Mouse (Mus musculus): ENCODE measurements around the gene Gm49510. TPM values are rescaled to one million over a fixed set of nuclear protein-coding genes. Genes with fewer than 3 reads are reported as not detected.

The Gm49510 gene
- polyA plus RNA-seq, 1 experiment: 0.04 TPM

DNA sequence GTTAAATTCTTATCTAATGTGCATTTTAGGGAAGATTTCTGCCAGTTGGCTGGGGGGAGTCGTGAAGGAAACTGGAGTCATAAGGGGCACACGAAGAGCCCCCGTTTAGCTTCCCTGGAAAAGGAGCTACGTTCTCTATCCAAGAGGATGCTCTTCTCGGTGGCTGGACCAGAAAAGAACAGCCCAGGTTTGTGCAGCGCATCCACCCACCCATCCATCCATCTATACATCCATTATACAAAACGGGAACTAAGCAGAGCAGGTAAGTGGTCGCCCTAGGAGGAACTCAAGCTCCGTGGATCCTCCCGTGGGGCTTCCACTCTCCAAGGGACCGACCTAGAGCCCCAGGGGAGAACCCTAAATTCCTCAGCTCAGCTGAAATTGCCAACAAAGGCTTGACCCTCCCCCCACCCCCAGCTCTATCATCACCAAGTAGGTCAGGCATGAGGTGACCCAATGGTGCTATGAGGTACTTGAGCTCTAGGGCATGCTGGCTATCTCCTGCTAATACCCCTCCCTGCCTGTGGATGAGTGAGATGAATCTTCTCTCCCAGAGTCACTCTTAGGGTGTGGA is 48.8 kb downstream of the Gm49510 start:
- WGBS: 8% methylated on average over 11 of the region's 11 CpGs
- Histone ChIP-seq H3K4me3 (replicated peaks; ENCODE audit: extremely low read depth, low read depth, low read length) (no peak overlapping the region), H3K4me1 (ENCODE audit: control insufficient read depth, insufficient read depth, low read length) (no peaks in the 10 kb centered on the region)
- no peak for DNase-seq
- TF ChIP-seq CTCF (IDR thresholded peaks at IDR 0.05; ENCODE audit: insufficient read depth, low read length): no peak
- no peak for TF ChIP-seq POLR2A (IDR thresholded peaks at IDR 0.05; ENCODE audit: borderline replicate concordance, extremely low read depth, low read depth, low read length)

DNA sequence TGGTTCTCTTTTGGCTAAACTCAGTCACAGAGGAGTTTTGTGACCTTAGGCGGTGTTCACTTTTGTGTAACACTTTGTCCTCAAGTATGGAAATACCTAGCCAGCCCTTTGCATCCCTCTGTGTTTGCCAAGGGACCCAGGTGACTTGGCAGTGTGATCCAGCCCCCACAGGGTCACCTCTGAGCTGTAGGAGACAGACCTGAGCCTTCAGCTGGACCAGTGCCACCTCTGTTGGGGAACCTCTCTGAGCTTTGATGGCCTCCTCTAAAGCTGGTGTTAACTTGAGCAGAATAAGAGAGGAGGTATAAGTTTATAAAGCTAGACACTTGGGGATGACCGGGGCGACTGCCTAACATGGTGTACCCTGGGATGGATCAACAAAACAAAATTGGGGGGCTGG is 49.4 kb downstream of the Gm49510 start:
- Histone ChIP-seq H3K4me3 (replicated peaks; ENCODE audit: extremely low read depth, low read depth, low read length) (no peak overlapping the region), H3K4me1 (ENCODE audit: control insufficient read depth, insufficient read depth, low read length) (no peaks in the 10 kb centered on the region)
- WGBS: 90% methylated on average over 3 of the region's 3 CpGs
- DNase-seq: no peak
- TF ChIP-seq POLR2A (IDR thresholded peaks at IDR 0.05; ENCODE audit: borderline replicate concordance, extremely low read depth, low read depth, low read length): no peak
- TF ChIP-seq CTCF (IDR thresholded peaks at IDR 0.05; ENCODE audit: insufficient read depth, low read length): no peak

DNA sequence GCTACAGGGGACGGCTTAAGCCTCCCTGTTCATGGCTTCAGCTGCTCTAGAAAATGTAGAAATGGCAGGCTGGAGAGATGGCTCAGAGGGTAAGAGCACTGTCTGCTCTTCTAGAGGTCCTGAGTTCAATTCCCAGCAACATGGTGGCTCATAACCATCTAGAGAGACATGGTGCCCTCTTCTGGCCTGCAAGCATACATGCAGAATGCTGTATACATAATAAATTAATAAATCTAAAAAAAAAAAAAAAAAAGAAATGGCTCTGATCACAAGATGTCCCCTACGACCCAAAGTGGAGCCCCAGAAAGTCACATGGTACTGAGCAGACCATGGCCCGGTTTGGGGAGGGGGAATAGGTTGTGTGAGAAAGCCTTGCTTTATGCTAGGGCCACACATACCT is 56.2 kb downstream of the Gm49510 start:
- no peak for DNase-seq
- TF ChIP-seq POLR2A (IDR thresholded peaks at IDR 0.05; ENCODE audit: borderline replicate concordance, extremely low read depth, low read depth, low read length): no peak
- TF ChIP-seq CTCF (IDR thresholded peaks at IDR 0.05; ENCODE audit: insufficient read depth, low read length): no peak
- 68% methylated on average over 3 of the region's 3 CpGs for WGBS
- no peak overlapping the region for H3K4me3 ChIP-seq (replicated peaks; ENCODE audit: extremely low read depth, low read depth, low read length)
- no peaks in the 10 kb centered on the region for H3K4me1 ChIP-seq (ENCODE audit: control insufficient read depth, insufficient read depth, low read length)

DNA sequence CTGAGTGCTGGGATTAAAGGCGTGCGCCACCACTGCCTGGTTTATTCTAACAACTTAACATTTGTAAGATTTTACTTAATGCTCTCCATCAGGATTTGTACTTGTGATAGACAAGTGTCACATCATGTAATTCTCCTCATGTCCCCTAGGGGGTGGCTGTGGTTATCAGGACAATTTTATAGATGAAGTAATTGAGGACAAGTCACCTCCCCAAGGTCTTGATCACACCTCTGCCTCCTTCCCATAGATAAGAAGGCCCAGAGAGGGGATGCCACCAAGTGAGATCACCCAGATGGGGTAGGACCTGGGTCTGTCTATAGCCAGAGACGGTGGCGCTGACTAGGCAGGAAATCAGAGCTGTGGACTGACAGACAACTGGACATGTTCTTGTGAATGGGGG is 56.9 kb downstream of the Gm49510 start:
- DNase-seq: no peak
- no peak overlapping the region for H3K4me3 ChIP-seq (replicated peaks; ENCODE audit: extremely low read depth, low read depth, low read length)
- TF ChIP-seq POLR2A (IDR thresholded peaks at IDR 0.05; ENCODE audit: borderline replicate concordance, extremely low read depth, low read depth, low read length): no peak
- TF ChIP-seq CTCF (IDR thresholded peaks at IDR 0.05; ENCODE audit: insufficient read depth, low read length): no peak
- H3K4me1 ChIP-seq (ENCODE audit: control insufficient read depth, insufficient read depth, low read length): no peaks in the 10 kb centered on the region
- 67% methylated on average over 4 of the region's 4 CpGs for WGBS

DNA sequence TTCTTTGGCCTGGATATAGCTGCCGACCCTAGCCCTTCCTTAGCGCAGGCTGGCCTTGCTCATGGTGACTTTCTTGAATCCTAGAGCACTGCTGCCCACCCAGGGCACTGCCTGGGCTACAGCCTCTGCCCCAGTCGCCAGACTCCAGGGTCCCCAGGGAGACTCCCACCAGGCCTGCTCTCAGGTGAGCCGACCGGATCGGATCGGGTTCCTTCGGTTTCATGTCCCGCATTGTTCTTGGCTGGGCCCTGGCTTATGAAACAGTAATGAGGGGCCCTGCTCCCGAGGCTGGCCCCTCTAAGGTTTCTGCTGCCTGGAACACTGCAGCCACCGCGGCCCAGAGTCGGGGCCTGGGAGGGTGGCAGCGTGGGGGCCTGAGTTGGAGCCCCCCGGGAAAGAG is 57.6 kb downstream of the Gm49510 start:
- WGBS: 61% methylated on average over 15 of the region's 15 CpGs
- Histone ChIP-seq H3K4me3 (replicated peaks; ENCODE audit: extremely low read depth, low read depth, low read length) (no peak overlapping the region), H3K4me1 (ENCODE audit: control insufficient read depth, insufficient read depth, low read length) (no peaks in the 10 kb centered on the region)
- no peak for DNase-seq
- TF ChIP-seq POLR2A (IDR thresholded peaks at IDR 0.05; ENCODE audit: borderline replicate concordance, extremely low read depth, low read depth, low read length) (no peak), CTCF (IDR thresholded peaks at IDR 0.05; ENCODE audit: insufficient read depth, low read length) (no peak)

DNA sequence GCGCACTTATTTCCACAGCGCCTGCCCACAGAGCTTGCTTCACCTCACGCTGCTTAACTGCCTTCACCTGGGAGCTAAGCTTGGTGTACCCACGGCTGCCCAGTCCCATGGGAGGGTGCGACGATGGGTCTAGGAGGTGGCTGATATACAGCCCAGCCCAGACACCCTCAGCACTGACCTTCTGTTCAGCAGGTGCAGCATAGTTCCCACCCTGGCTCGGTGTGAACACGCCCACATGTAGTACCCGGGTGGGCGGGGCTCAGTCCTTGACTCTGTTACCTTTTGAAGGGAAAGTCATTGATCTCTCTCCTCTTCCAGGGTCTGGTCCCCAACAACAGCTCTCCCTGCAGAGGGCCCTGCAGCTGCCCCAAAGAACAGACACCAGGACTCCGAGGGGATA is 60.1 kb downstream of the Gm49510 start:
- no peak overlapping the region for H3K4me3 ChIP-seq (replicated peaks; ENCODE audit: extremely low read depth, low read depth, low read length)
- 80% methylated on average over 11 of the region's 11 CpGs for WGBS
- TF ChIP-seq CTCF (IDR thresholded peaks at IDR 0.05; ENCODE audit: insufficient read depth, low read length) (no peak), POLR2A (IDR thresholded peaks at IDR 0.05; ENCODE audit: borderline replicate concordance, extremely low read depth, low read depth, low read length) (no peak)

DNA sequence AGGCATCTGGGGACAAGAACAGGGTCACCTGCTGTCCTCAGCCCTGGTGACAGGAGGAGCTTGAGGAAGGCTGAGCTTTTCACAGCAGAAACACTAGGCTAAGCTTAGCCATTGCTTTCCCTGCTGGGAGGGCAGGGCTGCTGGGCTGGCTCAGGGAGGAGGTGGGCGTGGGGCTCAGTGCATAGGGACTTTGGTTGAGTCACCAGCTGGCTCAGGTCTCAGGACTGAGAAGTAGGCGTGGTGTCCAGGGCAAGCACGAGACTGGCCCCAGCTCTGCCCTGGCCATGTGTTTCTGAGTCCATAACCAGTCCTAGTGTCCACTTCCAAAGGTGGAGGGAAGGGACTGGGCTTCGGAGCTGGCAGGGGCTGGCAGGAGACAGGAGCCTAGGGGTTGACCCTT is 60.6 kb downstream of the Gm49510 start:
- 60% methylated on average over 4 of the region's 4 CpGs for WGBS
- TF ChIP-seq POLR2A (IDR thresholded peaks at IDR 0.05; ENCODE audit: borderline replicate concordance, extremely low read depth, low read depth, low read length): no peak
- no peak for TF ChIP-seq CTCF (IDR thresholded peaks at IDR 0.05; ENCODE audit: insufficient read depth, low read length)
- no peak for DNase-seq
- Histone ChIP-seq H3K4me1 (ENCODE audit: control insufficient read depth, insufficient read depth, low read length) (0 out of 2 replicates have a peak, but pooled peaks cover 2% of the 10 kb centered on the region), H3K4me3 (replicated peaks; ENCODE audit: extremely low read depth, low read depth, low read length) (no peak overlapping the region)

More for the DNA sequence above, 60.1 kb downstream of the Gm49510 start:
- 0 out of 2 replicates have a peak, but pooled peaks cover 2% of the 10 kb centered on the region for H3K4me1 ChIP-seq (ENCODE audit: control insufficient read depth, insufficient read depth, low read length)
- no peak for DNase-seq

DNA sequence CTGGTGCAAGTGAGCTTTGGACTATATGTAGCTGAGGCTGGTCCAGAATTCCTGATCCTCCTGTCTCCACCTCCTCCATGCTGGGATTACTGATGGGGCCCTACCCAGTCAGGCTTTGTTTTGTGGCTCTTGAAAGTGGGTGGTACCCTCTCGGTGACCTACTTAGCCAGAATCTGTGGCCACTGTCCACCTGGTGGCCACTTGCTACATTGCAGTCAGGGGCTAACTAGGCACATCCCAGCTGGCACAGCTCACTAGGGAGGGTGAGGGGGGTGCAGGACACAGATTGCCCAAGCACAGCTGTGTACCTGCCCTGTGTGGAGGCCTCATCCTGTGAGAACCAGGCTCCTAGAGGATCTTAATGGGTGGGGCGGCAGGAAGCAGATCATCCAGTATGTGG is 63.4 kb downstream of the Gm49510 start:
- WGBS: 32% methylated on average over 2 of the region's 2 CpGs
- Histone ChIP-seq H3K4me3 (replicated peaks; ENCODE audit: extremely low read depth, low read depth, low read length) (no peak overlapping the region), H3K4me1 (ENCODE audit: control insufficient read depth, insufficient read depth, low read length) (0 out of 2 replicates have a peak, but pooled peaks cover 2% of the 10 kb centered on the region)
- TF ChIP-seq CTCF (IDR thresholded peaks at IDR 0.05; ENCODE audit: insufficient read depth, low read length) (peak; percentile 74), POLR2A (IDR thresholded peaks at IDR 0.05; ENCODE audit: borderline replicate concordance, extremely low read depth, low read depth, low read length) (no peak)
- peak; percentile 62 for DNase-seq

Other genes starting within 250 kb of the Gm49510 start
- 0.02 and 0.09 TPM in 2 replicates for gene Elfn2, start 180.9 kb upstream of the Gm49510 start, polyA plus RNA-seq (2012; rRNA removed)
- 78.0 and 98.3 TPM in 2 replicates for gene Mfng, start 126.2 kb upstream of the Gm49510 start, polyA plus RNA-seq (2012; rRNA removed)
- 61.5 and 73.5 TPM in 2 replicates for gene Card10, start 96.6 kb upstream of the Gm49510 start, polyA plus RNA-seq (2012; rRNA removed)
- 221 and 277 TPM in 2 replicates for gene Cdc42ep1, start 57.0 kb upstream of the Gm49510 start, polyA plus RNA-seq (2012; rRNA removed)
- gene Lgals2, start 44.1 kb upstream of the Gm49510 start, polyA plus RNA-seq (2012; rRNA removed): 6.0 and 7.2 TPM in 2 replicates
- 113 and 121 TPM in 2 replicates for gene Gga1, start 22.5 kb upstream of the Gm49510 start, polyA plus RNA-seq (2012; rRNA removed)
- 77.8 and 92.6 TPM in 2 replicates for gene Sh3bp1, start 101 bp downstream of the Gm49510 start, polyA plus RNA-seq (2012; rRNA removed)
- gene Pdxp, start 14.3 kb downstream of the Gm49510 start, polyA plus RNA-seq (2012; rRNA removed): 3.5 and 4.2 TPM in 2 replicates
- gene Lgals1, start 27.1 kb downstream of the Gm49510 start, polyA plus RNA-seq (2012; rRNA removed): 250 and 251 TPM in 2 replicates
- 15.2 and 16.4 TPM in 2 replicates for gene Nol12, start 35.3 kb downstream of the Gm49510 start, polyA plus RNA-seq (2012; rRNA removed)
- gene Triobp, start 48.1 kb downstream of the Gm49510 start, polyA plus RNA-seq (2012; rRNA removed): 49.6 and 56.3 TPM in 2 replicates
- gene H1f0, start 128.8 kb downstream of the Gm49510 start, polyA plus RNA-seq (2012; rRNA removed): 92.0 and 112 TPM in 2 replicates
- gene Galr3, start 142.2 kb downstream of the Gm49510 start, polyA plus RNA-seq (2012; rRNA removed): 1.3 and 1.8 TPM in 2 replicates
- gene Ankrd54, start 163.2 kb downstream of the Gm49510 start, polyA plus RNA-seq (2012; rRNA removed): 60.7 and 67.3 TPM in 2 replicates
- 81.2 and 105 TPM in 2 replicates for gene Eif3l, start 175.5 kb downstream of the Gm49510 start, polyA plus RNA-seq (2012; rRNA removed)
- 31.9 and 36.1 TPM in 2 replicates for gene Micall1, start 209.2 kb downstream of the Gm49510 start, polyA plus RNA-seq (2012; rRNA removed)
- gene Polr2f, start 241.3 kb downstream of the Gm49510 start, polyA plus RNA-seq (2012; rRNA removed): 35.2 and 38.9 TPM in 2 replicates
- 20.1 and 20.8 TPM in 2 replicates for gene 1700088E04Rik, start 241.6 kb downstream of the Gm49510 start, polyA plus RNA-seq (2012; rRNA removed)

Measured in lung, adult 2 months (tissue).